Mouse (Mus musculus): ENCODE data around the gene Mlec. TPM values are rescaled to one million over a fixed set of nuclear protein-coding genes. Genes with fewer than 3 reads are reported as not detected.
"Not testable (repeated sequence)": the region's sequence is repeated elsewhere in the genome, so short reads cannot be mapped to it uniquely, and the experiment has no call there.

Mlec gene
- total RNA-seq, 2 experiments from 2014 or later = 173 to 221 TPM

- DNase-seq (ENCODE audit: low spot score in 2 of 2) = no peak
These were observed 5.6 kb downstream of the Mlec start for GRCm38 (mm10) chr5:115152132-115152956.

GRCm38 (mm10) chr5:115151457-115151856 lies 6.5 kb downstream of the Mlec start:
- DNase-seq (ENCODE audit: low spot score in 2 of 2) = no peak

- no peak for DNase-seq (ENCODE audit: low spot score in 2 of 2)
These were observed 7.0 kb downstream of the Mlec start for GRCm38 (mm10) chr5:115150991-115151390.

GRCm38 (mm10) chr5:115149675-115150459 lies 8.1 kb downstream of the Mlec start:
- no peak for DNase-seq (ENCODE audit: low spot score in 2 of 2)

- not testable (repeated sequence) for DNase-seq (ENCODE audit: low spot score in 2 of 2)
These were observed 9.1 kb downstream of the Mlec start for GRCm38 (mm10) chr5:115148872-115149271.

- DNase-seq (ENCODE audit: low spot score in 2 of 2) = no peak
These were observed 9.6 kb downstream of the Mlec start for GRCm38 (mm10) chr5:115148378-115148777.

GRCm38 (mm10) chr5:115147388-115147787 lies 10.6 kb downstream of the Mlec start:
- no peak for DNase-seq (ENCODE audit: low spot score in 2 of 2)

GRCm38 (mm10) chr5:115146747-115147130 lies 11.2 kb downstream of the Mlec start:
- no peak for DNase-seq (ENCODE audit: low spot score in 2 of 2)

GRCm38 (mm10) chr5:115145976-115146746 lies 11.8 kb downstream of the Mlec start:
- DNase-seq (ENCODE audit: low spot score in 2 of 2) = no peak

- DNase-seq (ENCODE audit: low spot score in 2 of 2) = no peak
These were observed 12.6 kb downstream of the Mlec start for GRCm38 (mm10) chr5:115145253-115145968.

GRCm38 (mm10) chr5:115144471-115144870 lies 13.5 kb downstream of the Mlec start:
- DNase-seq (ENCODE audit: low spot score in 2 of 2) = no peak

GRCm38 (mm10) chr5:115143552-115143951 lies 14.4 kb downstream of the Mlec start:
- no peak for DNase-seq (ENCODE audit: low spot score in 2 of 2)

GRCm38 (mm10) chr5:115142166-115142697 lies 15.7 kb downstream of the Mlec start:
- no peak for DNase-seq (ENCODE audit: low spot score in 2 of 2)

GRCm38 (mm10) chr5:115140726-115141125 lies 17.3 kb downstream of the Mlec start:
- no peak for DNase-seq (ENCODE audit: low spot score in 2 of 2)

GRCm38 (mm10) chr5:115139124-115139523 lies 18.9 kb downstream of the Mlec start:
- DNase-seq (ENCODE audit: low spot score in 2 of 2) = no peak

- peak; percentile 89 to 90 for DNase-seq (ENCODE audit: low spot score in 2 of 2)
These were observed 23.5 kb downstream of the Mlec start, which contains the start of gene Unc119b for GRCm38 (mm10) chr5:115134234-115135165. TSS of gene Unc119b (minus strand) at chr5:115134975.

- no peak for DNase-seq (ENCODE audit: low spot score in 2 of 2)
These were observed 24.5 kb downstream of the Mlec start for GRCm38 (mm10) chr5:115133358-115134066.

GRCm38 (mm10) chr5:115132465-115132864 lies 25.5 kb downstream of the Mlec start:
- no peak for DNase-seq (ENCODE audit: low spot score in 2 of 2)

GRCm38 (mm10) chr5:115129328-115129727 lies 28.7 kb downstream of the Mlec start:
- DNase-seq (ENCODE audit: low spot score in 2 of 2) = no peak

All from adrenal gland, adult 18-20 months (tissue).